Mouse (Mus musculus): ENCODE results near the gene Cd300ld4. TPM values are rescaled to one million over a fixed set of nuclear protein-coding genes. Genes with fewer than 3 reads are reported as not detected.
"Not testable (repeated sequence)": the region's sequence is repeated elsewhere in the genome, so short reads cannot be mapped to it uniquely, and the experiment has no call there.

Cd300ld4 gene
- polyA plus RNA-seq, 1 experiment from 2014 or later: not detected

DNA sequence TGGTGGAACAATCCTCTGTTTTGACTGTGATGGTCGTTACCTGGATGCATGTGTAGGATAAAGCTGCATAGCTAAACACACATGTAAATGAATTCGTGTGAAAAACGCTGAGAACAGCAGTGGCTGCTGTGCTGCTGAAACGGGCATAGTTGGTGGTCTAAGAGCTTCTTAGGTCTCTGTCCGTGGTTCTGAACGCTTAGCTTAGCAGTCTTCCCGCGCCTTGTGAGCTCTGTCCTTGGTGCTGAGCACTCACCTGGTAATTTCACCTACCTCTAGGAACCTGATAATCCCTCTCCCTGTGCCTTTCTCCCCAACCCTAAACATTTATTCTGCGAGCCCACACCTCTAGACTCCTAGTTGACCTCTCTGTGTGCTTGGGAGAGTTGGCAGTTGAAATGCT is 25.4 kb upstream of the Cd300ld4 start:
- WGBS: 2% methylated on average over 9 of the region's 9 CpGs
- Histone ChIP-seq H3K27ac (no peak overlapping the region), H3K36me3 (no peaks in the 10 kb centered on the region), H3K4me1 (no peaks in the 10 kb centered on the region), H3K4me3 (no peak overlapping the region), H3K4me2 (no peak overlapping the region), H3K9me3 (no peaks in the 10 kb centered on the region), H3K9ac (no peak overlapping the region), H3K27me3 (no peaks in the 10 kb centered on the region)
- ATAC-seq (ENCODE audit: insufficient number of reproducible peaks, low FRiP score, low TSS enrichment, low read depth): no peak

DNA sequence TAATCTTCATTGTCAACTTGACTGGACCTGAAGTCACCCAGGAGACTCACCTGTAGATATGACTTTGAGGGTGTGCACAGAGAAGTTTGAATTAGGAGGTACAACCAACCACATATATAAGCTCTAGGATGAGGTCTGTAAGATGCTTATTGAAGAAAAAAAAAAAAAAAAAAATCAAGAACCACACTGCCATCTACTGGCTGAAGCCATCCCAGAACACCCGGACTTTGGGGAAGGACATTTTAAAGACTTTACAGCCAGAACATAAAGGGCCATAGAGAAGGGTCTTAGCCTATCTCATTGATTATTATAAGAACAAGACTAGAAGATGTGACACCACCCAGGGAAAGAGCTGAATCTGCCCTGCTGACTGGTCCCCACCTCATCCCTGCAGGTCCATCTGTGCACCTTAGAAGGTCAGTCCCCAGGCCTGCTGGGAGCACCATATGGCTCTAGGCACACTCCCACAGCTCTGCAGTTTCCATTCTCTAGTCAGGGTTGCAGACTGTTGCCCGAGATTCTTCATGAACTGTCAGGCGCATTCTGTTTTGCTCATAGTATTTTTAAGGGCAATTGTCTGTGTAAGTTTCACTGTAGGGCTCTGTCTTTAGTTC is 22.6 kb upstream of the Cd300ld4 start:
- no peaks in the 10 kb centered on the region for H3K4me1 ChIP-seq
- H3K36me3 ChIP-seq: no peaks in the 10 kb centered on the region
- no peaks in the 10 kb centered on the region for H3K9me3 ChIP-seq
- H3K4me3 ChIP-seq: no peak overlapping the region
- 43% methylated on average over 3 of the region's 3 CpGs for WGBS
- H3K27ac ChIP-seq: no peak overlapping the region
- H3K4me2 ChIP-seq: no peak overlapping the region
- H3K9ac ChIP-seq: no peak overlapping the region
- ATAC-seq (ENCODE audit: insufficient number of reproducible peaks, low FRiP score, low TSS enrichment, low read depth): no peak
- no peaks in the 10 kb centered on the region for H3K27me3 ChIP-seq

DNA sequence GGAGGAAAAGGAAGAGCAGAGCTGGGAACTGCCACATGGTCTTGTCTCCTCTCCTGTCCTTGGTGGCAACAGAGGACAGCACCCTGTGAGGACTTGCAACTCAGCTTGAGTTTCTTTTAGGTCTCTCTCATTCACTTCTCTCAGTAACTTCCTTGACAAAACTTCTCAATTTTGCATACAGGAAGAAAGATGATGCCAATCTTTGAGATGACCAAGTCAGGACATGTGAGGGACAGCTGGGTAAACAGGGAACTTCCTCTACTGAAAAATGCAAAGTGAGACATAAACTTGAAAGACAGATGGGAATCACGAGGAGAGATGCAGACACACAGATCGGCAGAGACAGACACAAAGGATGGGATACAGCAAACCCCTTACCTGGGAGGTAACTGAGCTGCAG is 21.4 kb upstream of the Cd300ld4 start, which contains the start of gene Cd300ld3:
Gene Cd300ld3, minus strand, starts transcription at position 151 of the 400 bp plus-strand sequence.
- Histone ChIP-seq H3K4me3 (no peak within 1 kb of the TSS), H3K36me3 (no peaks in the 10 kb centered on the region), H3K27me3 (no peaks in the 10 kb centered on the region), H3K9me3 (no peaks in the 10 kb centered on the region), H3K9ac (no peak within 1 kb of the TSS), H3K4me1 (no peaks in the 10 kb centered on the region), H3K4me2 (no peak within 1 kb of the TSS), H3K27ac (no peak within 1 kb of the TSS)
- ATAC-seq (ENCODE audit: insufficient number of reproducible peaks, low FRiP score, low TSS enrichment, low read depth): no peak
- 80% methylated on average over 2 of the region's 2 CpGs for WGBS

DNA sequence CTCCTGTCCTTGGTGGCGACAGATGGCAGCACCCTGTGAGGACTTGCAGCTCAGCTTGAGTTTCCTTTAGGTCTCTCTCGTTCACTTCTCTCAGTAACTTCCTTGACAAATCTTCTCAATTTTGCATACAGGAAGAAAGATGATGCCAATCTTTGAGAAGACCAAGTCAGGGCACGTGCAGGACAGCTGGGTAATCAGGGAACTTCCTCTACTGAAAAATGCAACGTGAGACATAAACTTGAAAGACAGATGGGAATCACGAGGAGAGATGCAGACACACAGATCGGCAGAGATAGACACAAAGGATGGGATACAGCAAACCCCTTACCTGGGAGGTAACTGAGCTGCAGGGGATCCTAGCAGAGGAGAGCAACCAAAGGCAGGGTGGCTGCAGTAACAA is 10.9 kb upstream of the Cd300ld4 start, which contains the start of gene Cd300ld5:
Gene Cd300ld5, minus strand, starts transcription at position 101 of the 400 bp plus-strand sequence.
- H3K4me1 ChIP-seq; ATAC-seq (ENCODE audit: insufficient number of reproducible peaks, low FRiP score, low TSS enrichment, low read depth); H3K9me3 ChIP-seq; H3K9ac ChIP-seq; H3K36me3 ChIP-seq; H3K27ac ChIP-seq; H3K27me3 ChIP-seq; H3K4me3 ChIP-seq; H3K4me2 ChIP-seq: not testable (repeated sequence)
- no CpG with 5 or more reads among the region's 6 CpGs for WGBS

DNA sequence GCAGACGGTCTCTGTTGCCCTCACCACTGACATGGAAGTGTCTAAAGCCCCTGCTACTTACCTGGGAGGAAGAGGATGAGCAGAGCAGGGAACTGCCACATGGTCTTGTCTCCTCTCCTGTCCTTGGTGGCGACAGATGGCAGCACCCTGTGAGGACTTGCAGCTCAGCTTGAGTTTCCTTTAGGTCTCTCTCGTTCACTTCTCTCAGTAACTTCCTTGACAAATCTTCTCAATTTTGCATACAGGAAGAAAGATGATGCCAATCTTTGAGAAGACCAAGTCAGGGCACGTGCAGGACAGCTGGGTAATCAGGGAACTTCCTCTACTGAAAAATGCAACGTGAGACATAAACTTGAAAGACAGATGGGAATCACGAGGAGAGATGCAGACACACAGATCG is 10.7 kb downstream of the Cd300ld4 start, which contains the start of gene Cd300ld2:
Gene Cd300ld2, minus strand, starts transcription at position 101 of the 400 bp plus-strand sequence.
- H3K4me2 ChIP-seq; H3K36me3 ChIP-seq; H3K9me3 ChIP-seq; H3K27me3 ChIP-seq; H3K4me3 ChIP-seq; H3K27ac ChIP-seq; H3K4me1 ChIP-seq; ATAC-seq (ENCODE audit: insufficient number of reproducible peaks, low FRiP score, low TSS enrichment, low read depth); H3K9ac ChIP-seq: not testable (repeated sequence)
- WGBS: no CpG with 5 or more reads among the region's 7 CpGs

DNA sequence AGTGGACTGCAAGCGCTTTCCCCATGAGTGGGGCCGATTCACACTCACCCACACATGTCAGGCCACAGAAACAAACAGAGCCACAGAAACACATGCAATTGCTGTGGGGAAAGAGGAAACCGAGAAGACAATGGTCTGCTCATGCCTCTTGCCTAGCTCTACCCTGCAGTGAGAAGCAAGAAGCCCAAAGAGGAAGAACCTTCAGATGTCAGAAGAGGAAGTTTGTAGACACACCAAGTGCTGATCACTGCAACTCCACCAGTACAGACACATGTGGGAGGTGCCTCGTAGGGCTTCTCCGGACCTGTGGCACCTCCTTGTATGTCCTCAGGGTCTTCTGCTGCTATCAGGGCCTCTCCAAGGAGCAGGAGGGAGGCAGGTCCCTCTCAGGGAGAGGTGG is 22.7 kb downstream of the Cd300ld4 start:
- Histone ChIP-seq H3K9me3 (no peaks in the 10 kb centered on the region), H3K4me1 (no peaks in the 10 kb centered on the region), H3K9ac (no peak overlapping the region), H3K36me3 (no peaks in the 10 kb centered on the region), H3K4me3 (no peak overlapping the region), H3K27me3 (no peaks in the 10 kb centered on the region), H3K27ac (no peak overlapping the region), H3K4me2 (no peak overlapping the region)
- no peak for ATAC-seq (ENCODE audit: insufficient number of reproducible peaks, low FRiP score, low TSS enrichment, low read depth)
- 80% methylated on average over 5 of the region's 5 CpGs for WGBS

DNA sequence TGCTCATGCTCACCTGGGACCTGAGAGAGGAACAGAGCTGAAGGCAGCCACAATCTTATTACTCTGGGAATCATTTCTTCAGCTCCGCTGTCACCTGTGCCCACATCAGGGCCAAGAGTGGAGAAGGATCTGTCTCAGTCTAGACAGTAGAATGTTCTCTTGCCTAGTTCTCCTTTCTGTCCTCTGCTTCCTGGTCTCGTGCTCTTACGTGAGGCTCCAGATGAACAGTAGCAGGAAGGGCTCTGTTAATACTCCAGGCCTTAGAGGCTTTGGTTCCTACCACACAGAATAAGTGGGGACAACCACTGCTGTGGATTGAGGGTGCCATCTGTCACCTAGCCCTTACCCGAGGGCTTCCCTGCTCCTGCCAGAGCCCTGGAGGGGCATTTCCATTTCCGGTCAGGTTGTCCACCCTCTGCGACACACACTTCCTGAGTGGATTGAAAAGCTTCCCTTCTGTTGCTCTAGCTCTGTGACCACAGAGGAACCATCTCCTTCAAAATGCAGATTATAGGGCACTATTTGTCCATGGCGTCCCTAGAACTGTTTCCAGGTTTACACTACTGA is 25.3 kb downstream of the Cd300ld4 start, which contains the start of gene Cd300c2:
Gene Cd300c2, minus strand, starts transcription at position 407 of the 567 bp plus-strand sequence.
- 84% methylated on average over 7 of the region's 7 CpGs for WGBS
- no peak within 1 kb of the TSS for H3K27ac ChIP-seq
- H3K36me3 ChIP-seq: no peaks in the 10 kb centered on the region
- no peaks in the 10 kb centered on the region for H3K27me3 ChIP-seq
- ATAC-seq (ENCODE audit: insufficient number of reproducible peaks, low FRiP score, low TSS enrichment, low read depth): no peak
- no peak within 1 kb of the TSS for H3K4me3 ChIP-seq
- H3K4me2 ChIP-seq: no peak within 1 kb of the TSS
- H3K4me1 ChIP-seq: no peaks in the 10 kb centered on the region
- H3K9ac ChIP-seq: no peak within 1 kb of the TSS
- H3K9me3 ChIP-seq: no peaks in the 10 kb centered on the region

DNA sequence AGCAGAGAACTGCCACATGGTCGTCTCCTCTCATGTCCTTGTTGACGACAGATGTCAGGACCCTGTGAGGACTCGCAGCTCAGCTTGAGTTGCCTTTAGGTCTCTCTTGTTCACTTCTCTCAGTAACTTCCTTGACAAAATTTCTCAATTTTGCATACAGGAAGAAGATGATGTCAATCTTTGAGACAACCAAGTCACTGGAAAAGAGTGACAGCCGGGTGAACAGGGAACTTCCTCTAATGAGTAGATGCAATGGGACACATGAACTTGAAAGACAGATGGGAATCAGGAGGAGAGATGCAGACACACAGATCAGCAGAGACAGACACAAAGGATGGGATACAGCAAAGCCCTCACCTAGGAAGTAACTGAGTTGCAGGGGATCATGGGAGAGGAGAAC is 37.0 kb downstream of the Cd300ld4 start, which contains the start of gene Cd300ld:
Gene Cd300ld, minus strand, starts transcription at position 130 of the 400 bp plus-strand sequence.
- Histone ChIP-seq H3K27me3 (no peaks in the 10 kb centered on the region), H3K9me3 (no peaks in the 10 kb centered on the region), H3K36me3 (no peaks in the 10 kb centered on the region), H3K4me1 (no peaks in the 10 kb centered on the region), H3K9ac (no peak within 1 kb of the TSS), H3K4me3 (no peak within 1 kb of the TSS), H3K27ac (no peak within 1 kb of the TSS), H3K4me2 (no peak within 1 kb of the TSS)
- no peak for ATAC-seq (ENCODE audit: insufficient number of reproducible peaks, low FRiP score, low TSS enrichment, low read depth)
- 77% methylated on average over 4 of the region's 4 CpGs for WGBS

DNA sequence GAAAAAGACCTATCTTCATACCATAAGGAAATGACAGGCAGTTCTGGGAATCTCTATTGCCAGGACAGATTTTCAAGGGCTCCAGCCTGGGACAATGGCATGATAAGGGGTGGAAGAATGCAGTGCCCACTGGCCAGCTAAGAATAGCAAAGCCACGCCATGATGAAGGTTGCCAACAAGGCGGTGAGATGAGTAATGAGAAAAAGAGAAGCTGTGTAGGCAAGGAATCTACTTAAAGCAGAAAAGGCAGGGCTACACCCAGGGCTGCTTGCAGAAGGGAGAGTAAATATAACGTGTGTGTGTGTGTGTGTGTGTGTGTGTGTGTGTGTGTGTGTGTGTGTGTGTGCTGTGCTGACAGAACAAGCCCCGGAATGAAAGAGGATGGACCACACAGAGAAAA is 44.9 kb downstream of the Cd300ld4 start:
- H3K9ac ChIP-seq: no peak overlapping the region
- H3K36me3 ChIP-seq: no peaks in the 10 kb centered on the region

DNA sequence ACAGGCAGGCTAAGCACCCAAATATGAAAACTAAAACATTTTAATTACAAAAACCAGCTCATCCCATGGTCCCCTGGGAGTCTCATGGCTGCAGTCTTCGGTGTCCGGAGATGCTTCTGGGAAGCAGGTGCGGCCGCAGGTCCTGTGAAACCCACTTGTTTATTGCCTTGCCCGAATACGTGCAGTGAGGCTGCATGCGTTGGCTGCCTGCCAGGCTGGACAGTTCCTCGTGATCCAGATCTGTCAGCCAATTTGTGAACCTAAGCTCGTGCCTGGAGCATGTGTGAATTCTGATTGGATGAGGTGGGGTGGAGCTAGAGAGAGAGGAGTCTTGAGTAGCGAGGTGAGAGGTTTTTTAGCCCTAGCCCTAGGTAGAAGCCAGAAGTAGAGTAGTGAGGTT is 54.1 kb downstream of the Cd300ld4 start:
- no peak for ATAC-seq (ENCODE audit: insufficient number of reproducible peaks, low FRiP score, low TSS enrichment, low read depth)
- Histone ChIP-seq H3K36me3 (no peaks in the 10 kb centered on the region), H3K9ac (no peak overlapping the region), H3K4me3 (no peak overlapping the region), H3K4me2 (no peak overlapping the region), H3K4me1 (no peaks in the 10 kb centered on the region), H3K27ac (no peak overlapping the region), H3K27me3 (no peaks in the 10 kb centered on the region), H3K9me3 (0 out of 2 replicates have a peak, but pooled peaks cover 4% of the 10 kb centered on the region)
- WGBS: 70% methylated on average over 10 of the region's 10 CpGs

More for the DNA sequence above, 44.9 kb downstream of the Cd300ld4 start:
- Histone ChIP-seq H3K9me3 (0 out of 2 replicates have a peak, but pooled peaks cover 3% of the 10 kb centered on the region), H3K27ac (no peak overlapping the region), H3K4me3 (no peak overlapping the region), H3K27me3 (no peaks in the 10 kb centered on the region), H3K4me2 (no peak overlapping the region), H3K4me1 (no peaks in the 10 kb centered on the region)
- ATAC-seq (ENCODE audit: insufficient number of reproducible peaks, low FRiP score, low TSS enrichment, low read depth): no peak
- 76% methylated on average over 4 of the region's 4 CpGs for WGBS

All from limb, embryonic 15.5 days (tissue).